Mouse (Mus musculus) embryonic facial prominence, embryonic 11.5 days (tissue): Measurements from ENCODE around the gene E430018J23Rik. TPM values are rescaled to one million over a fixed set of nuclear protein-coding genes. Genes with fewer than 3 reads are reported as not detected.
A peak's percentile ranks its signal among the peaks of the same experiment; 100 is the strongest.
"Not testable (repeated sequence)": the region's sequence is repeated elsewhere in the genome, so short reads cannot be mapped to it uniquely, and the experiment has no call there.

Experiments
- ATAC-seq: fragments of 200-750 bp; cut with Nextera tagmentation; replicated peaks from 2 replicates; pipeline ENCODE4 v1.8.0; 2017; ENCODE audit warnings: low read depth; ENCODE audit not compliant: insufficient number of reproducible peaks, low FRiP score, low TSS enrichment
- DNase-seq: peaks from one replicate; pipeline ENCODE4 v3.0.0-alpha.2; 2015; ENCODE audit warnings: low spot score
- H3K27ac ChIP-seq: fragments of 300-500 bp; sonication (generic); replicated peaks from 2 replicates; pipeline ENCODE4 v1.5.1; 2014; ENCODE audit warnings: mild to moderate bottlenecking, low read depth, low read length, control low read depth
- H3K27me3 ChIP-seq: fragments of 300-500 bp; sonication (generic); 2 replicates; pipeline ENCODE4 v1.6.1; 2014; ENCODE audit warnings: mild to moderate bottlenecking, low read length, moderate library complexity, mixed read lengths; ENCODE audit not compliant: control insufficient read depth, insufficient read depth
- H3K36me3 ChIP-seq: fragments of 300-500 bp; sonication (generic); replicated peaks from 2 replicates; pipeline ENCODE4 v1.6.1; 2014; ENCODE audit warnings: low read depth, mild to moderate bottlenecking, low read length, moderate library complexity, mixed read lengths; ENCODE audit not compliant: control insufficient read depth, insufficient read depth
- H3K4me1 ChIP-seq: fragments of 300-500 bp; sonication (generic); 2 replicates; pipeline ENCODE4 v1.6.1; 2014; ENCODE audit warnings: low read length, mixed read lengths; ENCODE audit not compliant: control insufficient read depth, insufficient read depth
- H3K4me2 ChIP-seq: fragments of 300-500 bp; sonication (generic); 2 replicates; pipeline ENCODE4 v1.6.1; 2014; ENCODE audit warnings: low read depth, mild to moderate bottlenecking, control low read depth, low read length, moderate library complexity
- H3K4me3 ChIP-seq: fragments of 300-500 bp; sonication (generic); 2 replicates; pipeline ENCODE4 v1.5.1; 2014; ENCODE audit warnings: low read depth, low read length, control low read depth
- H3K9ac ChIP-seq: fragments of 300-500 bp; sonication (generic); replicated peaks from 2 replicates; pipeline ENCODE4 v1.6.1; 2014; ENCODE audit warnings: mild to moderate bottlenecking, control low read depth, low read length
- H3K9me3 ChIP-seq: fragments of 300-500 bp; sonication (generic); replicated peaks from 2 replicates; pipeline ENCODE4 v1.6.1; 2016; ENCODE audit warnings: mild to moderate bottlenecking, low read length, inconsistent platforms, mixed read lengths; ENCODE audit not compliant: control insufficient read depth
- WGBS: fragments of 180-500 bp; shearing (Covaris S2); extraction: QIAGEN DNeasy Blood & Tissue Kit; methylation state at CpG from one replicate; pipeline ENCODE4 v1.1.7; 2014; 5-methylcytosine and 5-hydroxymethylcytosine counted together
- polyA plus RNA-seq: library from polyadenylated mRNA; unstranded; fragments of >200 nt; fragmentation: Nextera tagmentation; extraction: Ambion mirVana; gene quantifications from 2 replicates; pipeline ENCODE4 v1.2.1, GENCODE M21; 2014

E430018J23Rik gene
- polyA plus RNA-seq, 1 experiment from 2014 or later: 6.1 TPM

DNA sequence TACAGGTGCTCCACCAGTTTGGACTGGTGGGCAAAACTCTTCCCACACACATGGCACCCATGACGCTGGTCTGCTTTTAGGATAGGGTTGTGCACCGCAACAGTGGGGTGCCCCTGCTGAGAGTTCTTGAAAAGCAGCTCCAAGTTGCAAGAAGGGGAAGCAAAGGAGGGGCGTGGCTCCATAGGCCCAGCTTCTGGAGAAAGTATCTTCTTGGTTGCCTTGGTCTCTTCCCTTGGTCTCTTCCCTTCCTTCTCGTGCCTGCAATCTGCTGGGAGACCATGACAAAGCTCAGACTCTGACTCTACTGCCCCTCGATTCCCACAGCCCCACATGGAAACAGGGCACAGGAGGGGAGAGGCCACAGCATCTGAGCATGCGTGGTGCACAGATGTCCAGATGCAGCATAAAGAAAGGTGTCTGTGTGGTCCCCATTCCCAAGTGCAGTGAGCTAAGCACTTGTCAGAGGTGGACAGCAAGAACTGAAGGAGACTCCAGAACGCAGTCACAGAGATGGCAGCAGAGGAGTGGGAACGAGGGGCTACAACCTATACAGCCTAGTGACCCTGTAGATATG, 1.1 kb downstream of the E430018J23Rik start:
- WGBS: 88% methylated on average over 8 of the region's 8 CpGs

DNA sequence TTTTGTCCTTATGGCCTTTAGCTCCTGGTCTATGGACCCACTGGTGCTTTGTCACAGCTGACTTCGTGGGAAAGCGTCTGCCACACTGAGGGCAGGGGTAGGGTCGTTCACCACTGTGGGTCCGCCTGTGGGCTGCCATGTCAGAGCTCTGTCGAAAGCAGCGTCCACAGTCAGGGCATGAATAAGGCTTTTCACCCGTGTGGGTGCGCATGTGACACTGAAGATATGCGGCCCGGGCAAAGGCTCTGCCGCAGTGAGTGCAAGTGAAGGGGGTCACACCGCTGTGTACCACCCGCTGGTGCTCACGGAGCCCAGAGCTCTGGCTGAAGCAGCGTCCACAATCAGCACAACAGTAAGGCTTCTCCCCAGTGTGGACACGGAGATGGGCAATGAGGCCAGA, 1.9 kb downstream of the E430018J23Rik start:
- H3K27me3 ChIP-seq: no peaks in the 10 kb centered on the region
- H3K4me3 ChIP-seq: no peak overlapping the region
- DNase-seq (no peak), ATAC-seq (no peak)
- H3K4me2 ChIP-seq: no peak overlapping the region
- H3K9ac ChIP-seq: no peak overlapping the region
- H3K36me3 ChIP-seq: no peaks in the 10 kb centered on the region
- no peaks in the 10 kb centered on the region for H3K9me3 ChIP-seq
- H3K4me1 ChIP-seq: no peaks in the 10 kb centered on the region
- 94% methylated on average over 16 of the region's 16 CpGs for WGBS
- no peak overlapping the region for H3K27ac ChIP-seq

More for the DNA sequence above, 1.1 kb downstream of the E430018J23Rik start:
- no peak overlapping the region for H3K27ac ChIP-seq
- no peaks in the 10 kb centered on the region for H3K27me3 ChIP-seq
- H3K36me3 ChIP-seq: no peaks in the 10 kb centered on the region
- DNase-seq (no peak), ATAC-seq (no peak)
- no peaks in the 10 kb centered on the region for H3K9me3 ChIP-seq
- peak overlapping the region; percentile 83 for H3K4me2 ChIP-seq
- H3K9ac ChIP-seq: peak overlapping the region; percentile 72; the same call in 1 of the 2 replicates
- H3K4me3 ChIP-seq: no peak overlapping the region
- no peaks in the 10 kb centered on the region for H3K4me1 ChIP-seq

DNA sequence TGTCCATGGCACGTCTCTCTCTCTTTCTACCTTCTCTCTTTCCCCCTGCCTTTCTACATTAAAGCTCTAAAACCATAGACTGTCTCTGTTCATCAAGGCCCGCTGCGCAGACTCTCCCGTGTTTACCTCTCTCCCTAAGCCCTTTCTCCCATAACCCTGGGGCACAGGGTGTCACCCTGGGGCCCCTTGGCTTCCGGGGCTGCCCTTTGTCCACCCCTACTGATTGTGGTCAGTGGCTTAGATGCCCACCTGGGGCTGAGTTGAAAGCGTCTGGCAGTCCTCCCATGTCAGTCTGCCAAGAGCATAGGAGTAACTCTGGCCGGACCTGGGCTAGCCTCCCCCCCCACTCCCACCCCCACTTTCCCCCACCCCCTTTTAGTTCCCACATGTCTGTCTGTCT, 3.1 kb downstream of the E430018J23Rik start:
- Histone ChIP-seq H3K36me3 (no peaks in the 10 kb centered on the region), H3K27ac (no peak overlapping the region), H3K4me3 (no peak overlapping the region), H3K9ac (no peak overlapping the region), H3K4me2 (no peak overlapping the region), H3K9me3 (no peaks in the 10 kb centered on the region), H3K4me1 (no peaks in the 10 kb centered on the region), H3K27me3 (no peaks in the 10 kb centered on the region)
- 79% methylated on average over 7 of the region's 7 CpGs for WGBS
- DNase-seq (no peak), ATAC-seq (no peak)

DNA sequence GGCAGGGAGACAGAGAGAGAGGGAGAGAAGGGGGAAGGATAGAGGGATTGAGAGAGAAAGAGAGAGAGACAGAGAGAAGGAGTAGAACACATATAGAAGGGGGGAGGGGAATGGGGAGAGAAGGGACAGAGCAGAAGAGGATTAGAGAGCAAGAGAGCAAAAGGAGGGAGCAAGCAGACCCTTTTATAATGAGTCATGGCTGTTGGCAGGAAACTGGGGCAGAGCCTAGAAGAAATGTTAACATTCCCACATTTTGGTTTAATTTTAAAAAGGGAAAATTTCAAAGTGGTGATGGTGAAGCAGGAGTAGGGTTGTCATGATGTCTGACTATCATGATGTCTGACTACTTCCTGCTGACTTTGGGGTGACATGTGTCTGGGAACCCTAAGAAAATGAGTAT, 5.2 kb downstream of the E430018J23Rik start:
- not testable (repeated sequence) for H3K9ac ChIP-seq, H3K27me3 ChIP-seq, H3K9me3 ChIP-seq, ATAC-seq, H3K4me2 ChIP-seq, H3K4me1 ChIP-seq, H3K36me3 ChIP-seq, H3K27ac ChIP-seq, H3K4me3 ChIP-seq, DNase-seq

DNA sequence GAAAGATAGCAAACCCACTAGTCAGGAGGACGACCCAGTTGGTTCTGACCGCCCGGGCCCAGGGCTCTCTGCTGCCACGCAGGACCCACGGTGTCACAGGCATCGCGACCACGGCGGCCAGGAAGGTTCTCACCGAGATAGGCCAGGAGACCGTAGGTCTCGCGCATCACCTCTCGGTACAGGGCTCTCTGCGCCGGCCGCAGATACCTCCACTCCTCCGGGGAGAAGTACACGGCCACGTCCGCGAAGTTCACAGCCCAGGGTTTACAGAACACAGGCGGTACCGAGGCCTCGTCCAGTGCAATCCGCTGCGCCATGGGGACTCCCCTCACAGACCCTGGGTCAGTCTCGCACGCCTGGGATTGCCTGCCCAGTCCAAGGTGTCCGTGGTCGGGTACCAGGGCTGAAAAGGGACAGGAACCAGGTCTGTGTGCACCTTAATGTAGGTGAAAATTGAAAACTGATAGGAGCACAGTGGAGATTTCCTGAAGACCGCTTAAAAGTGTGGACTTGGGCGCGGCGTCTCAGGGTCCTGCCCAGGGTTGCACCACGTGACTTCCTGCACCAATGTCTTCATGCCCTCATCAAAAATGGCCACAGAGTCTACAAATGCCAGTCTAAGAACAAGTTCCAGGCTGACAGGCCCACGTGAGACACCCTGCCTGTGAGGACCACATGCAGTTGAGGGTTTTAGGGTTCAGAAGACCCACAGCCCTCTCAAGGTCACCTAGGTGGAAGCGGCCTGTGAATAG, 6.6 kb downstream of the E430018J23Rik start, which contains the start of gene 9130019O22Rik:
Gene 9130019O22Rik (minus strand): TSS at position 526 of the 752 bp plus-strand sequence.
- Histone ChIP-seq H3K9ac (peak within 1 kb of the TSS; percentile 52), H3K4me1 (no peaks in the 10 kb centered on the region), H3K9me3 (no peaks in the 10 kb centered on the region), H3K27ac (no peak within 1 kb of the TSS), H3K36me3 (peaks cover 4% of the 10 kb centered on the region; the same call in 1 of the 2 replicates), H3K4me3 (peak within 1 kb of the TSS; percentile 40), H3K27me3 (no peaks in the 10 kb centered on the region), H3K4me2 (peak within 1 kb of the TSS; percentile 55)
- DNase-seq: peak; percentile 89
- WGBS: 13% methylated on average over 38 of the region's 38 CpGs
- ATAC-seq: peak; percentile 76

DNA sequence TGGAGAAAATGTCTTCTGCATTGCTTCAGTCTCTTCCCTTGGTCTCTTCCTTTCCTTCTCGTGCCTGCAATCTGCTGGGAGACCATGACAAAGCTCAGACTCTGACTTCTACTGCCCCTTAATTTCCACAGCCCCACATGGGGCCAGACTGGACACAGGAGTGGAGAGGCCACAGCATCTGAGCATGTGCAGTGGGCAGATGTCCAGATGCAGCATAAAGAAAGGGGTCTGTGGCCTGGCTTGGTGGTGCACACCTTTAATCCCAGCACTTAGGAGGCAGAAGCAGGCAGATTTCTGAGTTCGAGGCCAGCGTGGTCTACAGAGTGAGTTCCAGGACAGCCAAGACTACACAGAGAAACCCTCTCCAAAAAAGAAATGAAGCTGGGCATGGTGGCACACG, 7.9 kb downstream of the E430018J23Rik start:
- not testable (repeated sequence) for H3K27me3 ChIP-seq, H3K4me1 ChIP-seq, H3K27ac ChIP-seq, H3K4me2 ChIP-seq, H3K4me3 ChIP-seq, H3K36me3 ChIP-seq, H3K9me3 ChIP-seq, ATAC-seq, DNase-seq, H3K9ac ChIP-seq
- 87% methylated on average over 4 of the region's 4 CpGs for WGBS

DNA sequence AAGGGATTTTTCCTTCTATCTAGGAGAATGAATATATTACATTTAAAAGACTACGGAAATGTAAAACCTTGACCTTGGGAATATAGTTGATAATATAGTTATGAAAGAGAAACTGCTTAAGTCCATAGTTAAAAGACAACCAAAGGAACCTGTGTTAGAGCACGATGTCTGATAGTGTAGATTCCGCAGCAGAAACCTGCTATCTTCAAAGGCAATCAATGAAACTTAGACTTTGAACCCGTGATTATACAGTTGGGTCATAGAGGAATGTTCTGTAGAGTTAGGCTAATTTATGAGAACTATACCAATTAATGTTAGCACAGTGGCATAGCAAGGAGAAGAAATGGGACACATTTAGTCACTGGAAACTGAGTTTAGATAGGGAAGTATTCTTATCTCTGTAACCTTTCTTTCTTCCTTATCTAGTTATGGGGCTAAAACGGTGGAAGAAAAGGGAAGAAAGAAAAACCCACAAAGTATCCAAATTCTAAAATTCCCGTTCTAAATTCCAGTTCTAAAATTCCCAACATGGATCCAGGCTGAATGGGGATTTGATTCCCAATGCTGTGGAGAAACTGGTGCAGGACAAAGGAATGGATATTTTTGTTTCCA, 15.0 kb downstream of the E430018J23Rik start:
- no peak overlapping the region for H3K27ac ChIP-seq
- ATAC-seq (no peak), DNase-seq (no peak)
- no peaks in the 10 kb centered on the region for H3K9me3 ChIP-seq
- no peaks in the 10 kb centered on the region for H3K4me1 ChIP-seq
- WGBS: 81% methylated on average over 6 of the region's 6 CpGs
- H3K4me2 ChIP-seq: no peak overlapping the region
- no peaks in the 10 kb centered on the region for H3K27me3 ChIP-seq
- H3K9ac ChIP-seq: no peak overlapping the region
- H3K36me3 ChIP-seq: no peaks in the 10 kb centered on the region
- no peak overlapping the region for H3K4me3 ChIP-seq
